Mouse (Mus musculus): Measurements from ENCODE around the gene Vmn1r20.
"Not testable (repeated sequence)": the region's sequence is repeated elsewhere in the genome, so short reads cannot be mapped to it uniquely, and the experiment has no call there.

Gene Vmn1r20

DNA sequence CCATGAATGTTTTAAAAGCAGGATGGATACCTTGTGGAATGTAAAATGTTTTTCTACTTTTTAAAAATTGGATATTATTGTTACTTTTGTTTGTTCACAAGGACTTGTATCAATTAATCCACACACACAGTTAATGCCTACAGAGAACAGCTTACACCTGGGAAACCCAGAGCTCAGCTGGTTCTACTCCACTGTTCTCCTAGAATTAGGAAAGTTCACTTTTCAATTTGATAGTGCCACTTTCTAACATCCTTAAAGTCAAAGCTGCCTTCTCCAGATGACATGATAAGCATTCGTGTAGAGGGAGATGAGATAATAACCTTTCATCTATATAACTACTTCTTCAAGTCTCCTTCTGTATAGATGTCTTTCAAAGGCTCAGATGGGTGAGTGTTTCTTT lies at the start of gene Vmn1r20:
Vmn1r20 (plus strand) TSS at position 301 of the 400 bp plus-strand sequence.
- DNase-seq (ENCODE audit: low read depth), result no peak

DNA sequence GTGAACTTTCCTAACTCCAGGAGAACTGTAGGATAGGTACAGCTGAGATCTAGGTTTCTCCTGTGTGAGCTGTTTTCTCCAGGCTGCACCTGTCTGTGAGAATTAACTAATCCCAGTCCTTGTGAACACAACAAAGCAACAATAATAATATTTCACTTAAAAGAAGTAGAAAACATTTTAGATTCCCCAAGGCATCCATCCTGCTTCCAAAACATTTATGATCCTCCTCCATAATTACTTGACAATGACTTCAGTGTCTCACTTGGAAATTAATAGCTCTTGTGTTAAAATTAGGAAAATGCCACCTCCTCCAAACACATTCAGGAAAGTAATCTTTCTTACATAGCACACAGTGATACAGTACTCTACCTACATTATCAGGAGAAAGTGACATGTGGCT lies 33.0 kb upstream of the Vmn1r20 start, which contains the start of gene Vmn1r18:
Vmn1r18 (minus strand) TSS at position 101 of the 400 bp plus-strand sequence.
- no peak for DNase-seq (ENCODE audit: low read depth)

DNA sequence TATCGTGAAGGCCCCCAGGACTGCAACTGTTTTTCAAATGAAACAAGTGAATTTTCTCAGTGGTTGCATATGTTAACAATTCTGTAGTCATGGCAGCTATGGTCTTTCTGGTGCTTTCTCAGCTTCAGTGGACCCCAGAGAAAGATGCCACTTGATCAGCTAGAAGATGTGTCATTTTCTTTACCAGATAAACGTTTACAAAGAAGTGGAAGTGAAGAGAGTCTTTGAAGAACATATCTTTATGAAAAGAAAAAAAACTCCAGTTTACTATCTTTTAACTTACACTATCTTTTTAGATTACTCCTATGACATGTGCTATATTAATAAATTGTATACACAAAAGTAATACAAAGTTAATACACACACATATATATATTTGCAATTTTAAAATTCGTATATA lies 25.2 kb upstream of the Vmn1r20 start, which contains the start of gene Vmn1r19:
Vmn1r19 (plus strand) TSS at position 301 of the 400 bp plus-strand sequence.
- not testable (repeated sequence) for DNase-seq (ENCODE audit: low read depth)

DNA sequence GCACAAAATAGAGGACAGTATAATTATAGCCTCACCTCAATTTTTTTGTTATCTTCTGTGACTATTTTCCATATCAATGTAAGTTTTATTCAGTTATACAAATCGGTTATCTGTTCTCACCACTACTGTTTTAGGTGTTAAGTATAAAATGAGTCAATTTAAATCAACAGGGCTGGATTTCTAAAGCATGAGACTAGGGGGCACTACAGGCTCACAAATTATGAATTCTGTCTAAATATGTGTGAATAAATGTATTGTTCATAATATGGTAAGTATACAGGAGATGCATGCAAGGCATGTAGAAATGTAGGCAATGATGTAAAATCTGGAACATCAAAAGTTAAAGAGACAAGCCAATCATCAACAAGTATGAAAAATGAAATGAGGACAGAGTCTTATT lies 2.5 kb downstream of the Vmn1r20 start:
- DNase-seq (ENCODE audit: low read depth), result no peak

- not testable (repeated sequence) for DNase-seq (ENCODE audit: low read depth)
Measured at GRCm38 (mm10) chr6:57468161-57468560, 39.4 kb downstream of the Vmn1r20 start.

Data from c-Kit-positive CD71-positive TER-119-negative erythroid progenitor cells, embryonic 14.5 days (primary cell).